Mouse (Mus musculus): ENCODE results near the gene Fbxo9.

DNA sequence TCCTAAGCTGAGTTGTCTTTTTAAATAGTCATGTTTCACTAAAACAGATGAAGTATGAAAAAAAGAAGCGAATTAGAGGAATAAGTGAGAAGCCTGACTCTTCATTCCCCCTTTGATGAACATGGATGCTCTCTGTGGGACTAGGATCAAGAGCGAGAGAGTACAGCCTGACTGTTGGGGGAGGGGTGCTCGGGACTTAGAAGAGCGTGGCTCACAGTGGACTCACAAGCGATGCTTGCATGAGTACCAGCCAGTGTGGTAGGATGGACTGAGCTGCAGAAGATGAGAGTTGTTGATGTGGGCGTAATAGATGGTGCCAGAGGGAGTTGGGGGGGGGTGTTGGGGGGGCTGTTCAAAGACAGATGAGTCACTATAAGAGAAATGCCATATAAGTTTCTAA lies 37.8 kb upstream of the Fbxo9 start:
- TF ChIP-seq POLR2AphosphoS2 (IDR thresholded peaks at IDR 0.05; ENCODE audit: low read depth, low read length) (no peak), EP300 (IDR thresholded peaks at IDR 0.05; ENCODE audit: low read length) (no peak), RAD21 (IDR thresholded peaks at IDR 0.05; ENCODE audit: low read depth, low read length) (no peak), ZNF384 (IDR thresholded peaks at IDR 0.05; ENCODE audit: low read depth, low read length) (no peak), TCF12 (IDR thresholded peaks at IDR 0.05; ENCODE audit: low read depth, low read length) (no peak), USF2 (conservative IDR thresholded peaks at IDR 0.05; ENCODE audit: low read depth, low read length) (no peak), PAX5 (IDR thresholded peaks at IDR 0.05; ENCODE audit: low read length) (no peak), CTCF (conservative IDR thresholded peaks at IDR 0.05 in 1 of 2, IDR thresholded peaks at IDR 0.05 in 1 of 2; ENCODE audit: low read depth in 2 of 2, low read length in 2 of 2) (no peak), RCOR1 (conservative IDR thresholded peaks at IDR 0.05; ENCODE audit: low read depth, low read length) (no peak), JUND (conservative IDR thresholded peaks at IDR 0.05; ENCODE audit: low read depth, low read length) (no peak), MAX (IDR thresholded peaks at IDR 0.05; ENCODE audit: low read length) (no peak), CHD2 (IDR thresholded peaks at IDR 0.05; ENCODE audit: low read length) (no peak), POLR2A (IDR thresholded peaks at IDR 0.05; ENCODE audit: low read depth, low read length) (no peak), TBP (conservative IDR thresholded peaks at IDR 0.05; ENCODE audit: low read depth, low read length) (no peak)

All from CH12.LX (cell line).